Mouse (Mus musculus): Measurements from ENCODE around the gene Pgpep1. TPM values are rescaled to one million over a fixed set of nuclear protein-coding genes. Genes with fewer than 3 reads are reported as not detected.

The Pgpep1 gene
- 10 to 100 TPM; 40.0 to 57.7 (median 44.4) TPM for total RNA-seq (2022)

GRCm38 (mm10) chr8:70660273-70660725 is at the start of gene Pgpep1:
Pgpep1 (minus strand) TSS chr8:70660388.
- DNase-seq (ENCODE audit: low spot score) = no peak

DNA sequence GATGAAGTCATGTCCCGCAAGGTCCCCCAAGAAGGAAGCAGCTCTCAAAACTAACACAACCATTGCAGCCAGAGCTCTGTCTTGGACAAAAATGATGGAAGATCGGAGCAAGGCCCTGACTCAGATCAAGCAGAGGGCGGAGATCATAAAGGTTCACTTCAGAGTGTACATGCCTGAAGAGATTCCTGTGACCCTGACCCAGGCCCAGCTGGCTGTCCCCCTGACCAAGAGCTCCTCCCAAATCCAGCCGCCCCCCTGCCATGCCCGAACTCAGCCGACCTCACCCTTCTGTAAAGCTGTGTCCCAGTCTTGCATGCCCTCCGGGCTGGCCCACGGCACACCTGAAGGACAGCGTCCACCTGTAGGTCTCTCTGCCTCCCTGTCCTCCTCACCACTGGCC is 49.6 kb upstream of the Pgpep1 start:
- DNase-seq (ENCODE audit: low spot score) = no peak

GRCm38 (mm10) chr8:70708281-70708680 is 48.1 kb upstream of the Pgpep1 start:
- no peak for DNase-seq (ENCODE audit: low spot score)

- no peak for DNase-seq (ENCODE audit: low spot score)
These were observed 43.1 kb upstream of the Pgpep1 start, which contains the start of gene Iqcn for GRCm38 (mm10) chr8:70703287-70703686. Iqcn (plus strand) TSS chr8:70703457.

- DNase-seq (ENCODE audit: low spot score) = peak; percentile 85
These were observed 42.6 kb upstream of the Pgpep1 start for GRCm38 (mm10) chr8:70702842-70703182.

- DNase-seq (ENCODE audit: low spot score) = peak; percentile 38
These were observed 42.0 kb upstream of the Pgpep1 start for GRCm38 (mm10) chr8:70701982-70702841.

- DNase-seq (ENCODE audit: low spot score) = no peak
These were observed 41.1 kb upstream of the Pgpep1 start for GRCm38 (mm10) chr8:70701048-70701981.

DNA sequence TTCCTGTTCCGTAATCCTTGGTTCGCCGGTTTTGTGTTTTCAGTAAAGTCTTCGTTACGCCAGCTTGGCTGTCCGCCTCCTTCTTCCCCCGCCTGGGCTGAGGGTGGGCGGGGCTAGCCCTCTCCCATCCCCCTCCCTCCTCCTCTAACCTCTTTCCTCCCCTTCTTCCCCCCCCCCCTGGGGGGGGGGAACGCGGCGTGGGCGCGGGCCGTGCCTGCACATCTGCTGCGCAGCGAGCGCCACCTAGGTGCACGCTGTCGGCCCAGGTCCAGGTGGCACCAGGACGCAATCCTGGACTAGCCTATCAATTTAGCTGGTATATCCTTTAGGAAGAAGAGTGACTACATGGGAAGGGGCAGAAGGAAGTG is 40.4 kb upstream of the Pgpep1 start:
- peak; percentile 86 for DNase-seq (ENCODE audit: low spot score)

DNA sequence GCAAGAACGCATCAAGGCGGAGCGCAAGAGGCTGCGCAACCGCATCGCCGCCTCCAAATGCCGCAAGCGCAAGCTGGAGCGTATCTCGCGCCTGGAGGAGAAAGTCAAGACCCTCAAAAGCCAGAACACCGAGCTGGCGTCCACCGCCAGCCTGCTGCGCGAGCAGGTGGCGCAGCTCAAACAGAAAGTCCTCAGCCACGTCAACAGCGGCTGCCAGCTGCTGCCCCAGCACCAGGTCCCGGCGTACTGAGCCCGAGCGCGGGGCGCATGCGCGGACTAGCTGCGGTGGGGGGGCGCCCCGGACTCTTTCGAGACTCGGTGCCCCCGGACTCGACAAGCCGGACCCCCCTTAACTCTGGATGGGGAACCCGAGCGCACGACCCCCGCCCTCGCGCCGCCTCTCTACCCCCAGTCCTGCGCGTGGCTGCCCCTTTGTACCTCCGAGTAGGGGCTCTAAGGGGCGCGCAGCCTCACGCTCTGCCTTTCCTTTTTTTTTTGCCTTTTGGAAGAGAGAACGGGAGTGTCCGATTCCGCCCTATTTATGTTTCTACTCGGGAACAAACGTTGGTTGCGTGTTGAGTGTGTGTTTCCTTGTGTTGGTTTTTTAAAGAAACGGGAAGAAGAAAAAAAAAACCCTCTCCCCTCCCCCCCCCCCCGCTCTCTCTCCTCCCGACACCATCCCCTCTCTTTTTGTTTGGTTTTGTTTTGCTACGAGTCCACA is 39.8 kb upstream of the Pgpep1 start:
- peak; percentile 74 for DNase-seq (ENCODE audit: low spot score)

GRCm38 (mm10) chr8:70699116-70699833 is 39.1 kb upstream of the Pgpep1 start:
- DNase-seq (ENCODE audit: low spot score) = peak; percentile 68

- DNase-seq (ENCODE audit: low spot score) = peak; percentile 99
These were observed 38.3 kb upstream of the Pgpep1 start, which contains the start of gene Jund for GRCm38 (mm10) chr8:70698310-70699109. Jund (plus strand) TSS chr8:70698949.

DNA sequence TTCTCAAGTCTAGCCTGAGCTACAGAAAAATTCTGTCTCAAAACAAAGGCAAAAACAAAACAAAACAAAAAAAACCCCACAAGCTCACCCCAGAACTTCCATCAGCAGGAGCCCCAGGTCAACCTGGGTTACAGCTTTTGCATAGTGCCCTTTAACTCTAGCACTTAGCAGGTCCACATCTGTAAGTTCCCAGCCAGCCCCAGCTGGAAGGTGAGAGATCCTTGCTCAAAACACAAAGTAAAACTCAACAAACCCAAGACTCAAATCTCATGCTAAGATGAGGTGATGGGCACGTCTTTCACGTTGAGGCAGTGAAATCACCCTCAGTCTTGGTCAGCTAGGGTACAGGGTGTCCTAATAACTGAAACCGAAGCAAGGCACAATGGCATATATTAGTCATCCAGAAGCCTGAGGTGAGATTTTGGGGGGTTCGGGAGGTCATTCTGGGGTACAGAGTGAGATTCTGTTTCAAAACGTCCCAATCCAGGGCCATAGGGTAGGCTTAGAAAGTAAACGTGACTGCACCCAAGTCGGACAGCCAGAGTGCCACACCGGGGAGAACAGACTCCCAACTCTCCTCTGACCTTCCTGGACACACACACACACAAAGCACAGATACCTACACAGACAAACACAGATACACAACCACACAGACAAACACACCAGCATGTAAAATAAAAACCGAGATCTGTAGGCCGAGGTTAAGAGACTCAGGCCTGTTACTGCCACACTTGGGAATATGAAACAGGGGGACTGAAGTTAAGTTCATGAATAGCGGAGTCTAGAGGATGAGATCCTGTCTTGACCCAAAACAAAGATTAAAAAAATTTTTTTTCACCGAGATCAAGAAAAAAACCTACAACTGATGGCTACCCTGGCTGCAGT is 37.4 kb upstream of the Pgpep1 start:
- no peak for DNase-seq (ENCODE audit: low spot score)

DNA sequence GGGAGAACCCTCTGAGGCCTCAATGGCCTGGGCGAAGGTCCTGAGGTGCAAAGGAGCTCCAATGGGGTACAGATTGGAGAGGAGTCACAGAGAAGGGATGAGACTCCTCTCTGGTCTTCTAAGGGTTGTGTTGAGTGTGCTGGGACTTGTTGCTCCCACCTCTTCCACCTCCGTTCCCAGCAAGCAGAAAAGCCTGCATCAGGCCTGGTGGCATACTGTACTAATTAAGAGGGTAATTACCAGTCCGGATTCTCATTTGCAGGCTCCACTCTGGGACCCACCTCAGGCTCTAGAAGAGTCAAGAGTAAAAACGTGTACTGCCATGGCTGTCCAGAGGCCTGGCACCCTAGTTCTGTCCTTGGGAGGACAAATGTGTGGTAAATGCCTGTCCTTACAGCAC is 36.8 kb upstream of the Pgpep1 start:
- DNase-seq (ENCODE audit: low spot score) = no peak

DNA sequence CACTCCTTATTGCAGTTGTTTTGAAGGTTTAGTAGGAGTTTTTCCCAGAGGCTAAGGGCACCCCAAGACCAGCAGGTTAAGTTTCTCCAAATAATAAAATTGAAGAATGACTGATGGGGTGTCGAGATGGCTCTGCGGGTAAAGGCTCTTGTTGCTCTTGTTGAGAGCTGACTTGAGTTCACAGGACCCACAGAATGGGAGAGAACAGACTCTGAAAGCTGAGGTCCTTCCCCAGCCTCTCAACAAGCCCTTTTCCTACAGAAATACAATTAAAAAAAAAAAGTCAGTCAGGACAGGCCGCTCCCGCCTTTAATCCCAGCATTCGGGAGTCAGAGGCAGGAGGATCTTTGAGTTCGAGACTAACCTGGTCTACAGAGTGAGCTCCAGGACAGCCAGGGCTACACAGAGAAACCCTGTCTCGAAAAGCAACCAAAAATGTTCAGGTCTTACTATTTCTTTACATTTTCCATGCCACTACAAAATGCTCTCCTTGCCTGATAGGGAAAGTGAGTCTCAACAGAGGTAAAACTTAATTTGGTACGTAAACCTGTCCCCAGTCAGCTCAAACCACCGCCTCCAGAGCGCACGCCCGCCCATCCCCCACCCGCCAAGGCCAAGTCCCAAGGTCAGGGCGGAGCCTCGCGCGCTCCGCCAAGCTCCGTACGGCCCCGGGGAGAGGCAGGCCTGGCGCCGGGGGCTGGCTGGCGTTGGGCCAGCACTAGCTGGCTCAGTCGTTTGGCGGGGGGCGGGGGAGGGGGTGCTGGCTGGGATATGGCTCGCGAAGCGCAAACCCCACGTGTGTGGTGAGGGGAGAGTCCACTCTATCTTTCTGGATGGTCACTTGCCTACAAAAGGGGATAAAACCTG is 36.1 kb upstream of the Pgpep1 start:
- peak; percentile 42 for DNase-seq (ENCODE audit: low spot score)

GRCm38 (mm10) chr8:70695318-70696018 is 35.3 kb upstream of the Pgpep1 start:
- no peak for DNase-seq (ENCODE audit: low spot score)

DNA sequence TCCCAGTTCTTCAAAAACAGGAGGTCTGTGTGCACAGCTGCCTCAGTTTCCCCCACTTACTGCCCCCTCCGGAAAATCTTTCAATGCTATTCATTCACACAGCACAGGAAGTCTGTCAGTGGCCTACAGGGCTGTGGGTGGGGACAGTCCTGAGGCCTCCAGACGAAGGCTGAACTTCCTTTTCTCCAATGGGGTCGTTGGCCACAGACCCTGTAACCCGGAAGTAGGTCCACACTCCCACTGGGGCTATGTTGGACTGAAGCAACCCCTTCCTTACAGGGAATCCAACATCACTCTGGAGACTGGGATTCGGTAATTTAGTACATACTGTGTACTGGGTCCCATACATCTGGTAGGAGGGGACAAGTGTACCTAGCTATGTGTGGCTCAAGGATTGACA is 33.4 kb upstream of the Pgpep1 start:
- no peak for DNase-seq (ENCODE audit: low spot score)

GRCm38 (mm10) chr8:70691727-70692231 is 31.6 kb upstream of the Pgpep1 start:
- DNase-seq (ENCODE audit: low spot score) = no peak
